Mouse (Mus musculus): ENCODE measurements around the gene Cyfip2.

- TF ChIP-seq EP300 (IDR thresholded peaks at IDR 0.05; ENCODE audit: low read depth) (no peak), CTCF (IDR thresholded peaks at IDR 0.05; ENCODE audit: low read depth) (no peak)
These were observed 13.8 kb upstream of the Cyfip2 start for GRCm38 (mm10) chr11:46326271-46327015.
